Mouse (Mus musculus): ENCODE results near the gene Hsd17b14. TPM values are rescaled to one million over a fixed set of nuclear protein-coding genes. Genes with fewer than 3 reads are reported as not detected.

Gene Hsd17b14
- polyA plus RNA-seq, 1 experiment from 2014 or later = not detected

DNA sequence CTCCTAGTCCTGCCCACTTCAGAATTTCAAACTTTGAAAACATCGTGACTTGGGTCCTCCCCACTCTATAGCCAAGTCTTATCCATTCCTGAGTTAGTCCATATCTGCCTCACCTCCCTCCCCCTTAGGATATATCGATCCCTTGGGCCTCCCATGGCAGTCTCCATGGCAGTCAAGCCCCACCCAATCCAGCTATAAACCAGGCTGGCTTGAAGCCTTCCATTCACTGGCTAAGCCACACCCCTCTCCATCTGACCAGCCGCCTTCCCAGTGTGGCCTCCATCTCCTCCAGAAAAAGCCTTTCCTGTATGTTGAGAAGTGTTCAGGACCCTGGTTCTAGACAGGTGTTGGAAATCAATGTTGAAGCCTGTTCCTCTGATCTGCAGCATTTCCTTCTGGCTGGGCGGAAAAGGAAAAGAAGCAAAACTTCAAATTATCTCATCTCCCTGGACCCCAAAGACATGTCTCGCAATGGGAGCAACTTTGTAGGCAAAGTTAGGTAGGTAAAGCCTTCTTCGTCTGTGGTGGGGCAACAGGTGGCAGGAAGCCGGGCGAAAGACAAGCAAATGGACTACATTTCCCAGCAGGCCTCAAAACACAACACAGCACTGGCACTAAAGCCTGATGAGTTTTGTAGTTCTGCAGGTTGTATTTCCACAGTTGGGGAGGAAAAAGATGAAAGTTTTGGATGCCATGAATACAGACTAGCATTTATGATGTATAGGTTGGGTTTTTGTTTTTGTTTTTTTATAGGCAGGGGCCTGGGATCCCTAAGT is 35.2 kb upstream of the Hsd17b14 start:
- no peak for ATAC-seq (ENCODE audit: low FRiP score)
- H3K9me3 ChIP-seq (ENCODE audit: control insufficient read depth, low read length) = no peaks in the 10 kb centered on the region
- 83% methylated on average over 8 of the region's 8 CpGs for WGBS
- H3K36me3 ChIP-seq (replicated peaks; ENCODE audit: control insufficient read depth, insufficient read depth) = 0 out of 2 replicates have a peak, but pooled peaks cover 5% of the 10 kb centered on the region
- H3K9ac ChIP-seq = no peak overlapping the region
- H3K27me3 ChIP-seq (ENCODE audit: control insufficient read depth, insufficient read depth, low read length) = no peaks in the 10 kb centered on the region
- no peak overlapping the region for H3K4me2 ChIP-seq (replicated peaks)
- DNase-seq (ENCODE audit: low spot score) = no peak
- no peak overlapping the region for H3K27ac ChIP-seq
- peaks cover 11% of the 10 kb centered on the region; the same call in 1 of the 2 replicates for H3K4me1 ChIP-seq (replicated peaks; ENCODE audit: control insufficient read depth, insufficient read depth, low read length)
- no peak overlapping the region for H3K4me3 ChIP-seq (replicated peaks; ENCODE audit: low read length)

DNA sequence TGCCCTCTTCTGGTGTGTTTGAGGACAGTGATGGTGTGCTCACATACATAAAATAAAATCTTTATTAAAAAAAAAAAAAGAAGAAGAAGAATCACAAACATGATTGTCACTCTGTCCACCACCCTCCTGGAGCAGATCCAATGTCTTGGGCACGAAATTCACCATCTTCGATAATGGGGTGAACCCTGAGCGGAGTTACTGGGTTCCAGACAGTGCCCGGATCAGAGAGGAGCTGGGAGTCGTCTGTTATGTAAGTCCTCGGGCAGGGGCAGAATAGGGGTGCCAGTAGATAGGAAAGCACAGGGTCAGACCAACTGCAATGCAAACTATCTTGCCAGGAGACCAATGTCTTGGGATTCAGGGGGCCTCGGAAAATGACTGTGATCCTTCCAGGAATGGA is 34.1 kb upstream of the Hsd17b14 start:
- H3K4me1 ChIP-seq (replicated peaks; ENCODE audit: control insufficient read depth, insufficient read depth, low read length) = peaks cover 20% of the 10 kb centered on the region
- no peaks in the 10 kb centered on the region for H3K27me3 ChIP-seq (ENCODE audit: control insufficient read depth, insufficient read depth, low read length)
- no peak overlapping the region for H3K4me3 ChIP-seq (replicated peaks; ENCODE audit: low read length)
- no peak overlapping the region for H3K4me2 ChIP-seq (replicated peaks)
- WGBS = 95% methylated on average over 7 of the region's 7 CpGs
- 0 out of 2 replicates have a peak, but pooled peaks cover 5% of the 10 kb centered on the region for H3K36me3 ChIP-seq (replicated peaks; ENCODE audit: control insufficient read depth, insufficient read depth)
- H3K9ac ChIP-seq = no peak overlapping the region
- H3K9me3 ChIP-seq (ENCODE audit: control insufficient read depth, low read length) = no peaks in the 10 kb centered on the region
- DNase-seq (ENCODE audit: low spot score) (no peak), ATAC-seq (ENCODE audit: low FRiP score) (no peak)
- H3K27ac ChIP-seq = no peak overlapping the region

DNA sequence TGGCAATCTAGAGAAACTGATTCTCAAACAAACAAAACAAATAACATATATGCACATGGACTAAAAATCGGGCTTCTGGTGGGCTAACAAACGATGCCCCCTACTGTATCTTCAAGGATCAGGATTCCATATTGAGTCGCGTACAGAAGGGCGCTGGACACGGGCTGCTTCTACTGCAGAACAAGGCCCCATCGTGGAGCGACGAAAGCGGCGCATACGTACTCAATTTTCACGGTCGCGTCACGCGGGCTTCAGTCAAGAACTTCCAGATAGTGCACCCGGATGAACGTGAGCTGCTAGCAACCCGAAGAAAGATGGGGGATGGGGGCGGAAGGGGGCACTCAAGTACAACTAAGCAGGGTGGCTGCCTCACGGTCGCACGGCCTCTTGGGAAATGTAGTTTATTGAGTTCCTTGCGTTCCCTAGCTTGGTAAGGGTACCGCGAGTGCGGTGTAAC is 32.9 kb upstream of the Hsd17b14 start:
- 0 out of 2 replicates have a peak, but pooled peaks cover 5% of the 10 kb centered on the region for H3K36me3 ChIP-seq (replicated peaks; ENCODE audit: control insufficient read depth, insufficient read depth)
- H3K9ac ChIP-seq = peak overlapping the region; percentile 64
- under 1% methylated on average over 28 of the region's 28 CpGs for WGBS
- ATAC-seq (ENCODE audit: low FRiP score) (peak; percentile 73), DNase-seq (ENCODE audit: low spot score) (peak; percentile 90)
- peaks cover 21% of the 10 kb centered on the region for H3K4me1 ChIP-seq (replicated peaks; ENCODE audit: control insufficient read depth, insufficient read depth, low read length)
- peak overlapping the region; percentile 42 for H3K4me3 ChIP-seq (replicated peaks; ENCODE audit: low read length)
- H3K4me2 ChIP-seq (replicated peaks) = peak overlapping the region; percentile 55
- peak overlapping the region; percentile 86 for H3K27ac ChIP-seq
- no peaks in the 10 kb centered on the region for H3K27me3 ChIP-seq (ENCODE audit: control insufficient read depth, insufficient read depth, low read length)
- H3K9me3 ChIP-seq (ENCODE audit: control insufficient read depth, low read length) = no peaks in the 10 kb centered on the region

DNA sequence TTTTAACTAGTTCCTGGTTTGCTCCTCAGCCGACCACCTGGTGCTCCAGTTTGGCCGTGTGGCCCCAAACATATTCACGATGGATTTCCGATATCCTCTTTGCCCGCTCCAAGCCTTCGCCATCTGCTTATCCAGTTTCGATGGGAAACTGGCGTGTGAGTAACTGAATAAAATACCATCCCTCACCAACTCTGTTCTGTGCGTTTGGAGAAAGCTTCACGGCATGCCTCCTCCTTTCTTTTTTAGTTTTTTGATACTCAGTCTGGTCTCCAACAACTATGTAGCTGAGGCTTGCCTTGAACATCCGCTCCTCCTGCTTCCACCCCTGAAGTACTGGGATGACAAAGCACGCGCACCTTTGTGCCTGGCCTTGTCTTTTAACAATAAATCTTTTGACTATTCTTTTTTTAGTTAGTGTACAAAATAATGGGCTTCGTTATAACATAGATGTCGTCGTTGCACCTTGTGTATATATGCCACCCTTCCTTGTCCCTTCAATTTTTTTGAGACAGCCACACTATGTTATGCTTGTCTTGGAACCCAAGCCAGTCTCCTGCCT is 32.4 kb upstream of the Hsd17b14 start:
- H3K4me2 ChIP-seq (replicated peaks) = peak overlapping the region; percentile 55
- H3K27ac ChIP-seq = no peak overlapping the region; the same call in 1 of the 2 replicates
- peak overlapping the region; percentile 64 for H3K9ac ChIP-seq
- 57% methylated on average over 16 of the region's 16 CpGs for WGBS
- DNase-seq (ENCODE audit: low spot score) = no peak
- ATAC-seq (ENCODE audit: low FRiP score) = no peak
- no peaks in the 10 kb centered on the region for H3K27me3 ChIP-seq (ENCODE audit: control insufficient read depth, insufficient read depth, low read length)
- H3K36me3 ChIP-seq (replicated peaks; ENCODE audit: control insufficient read depth, insufficient read depth) = 0 out of 2 replicates have a peak, but pooled peaks cover 5% of the 10 kb centered on the region
- H3K4me3 ChIP-seq (replicated peaks; ENCODE audit: low read length) = peak overlapping the region; percentile 42
- no peaks in the 10 kb centered on the region for H3K9me3 ChIP-seq (ENCODE audit: control insufficient read depth, low read length)
- H3K4me1 ChIP-seq (replicated peaks; ENCODE audit: control insufficient read depth, insufficient read depth, low read length) = peaks cover 21% of the 10 kb centered on the region

DNA sequence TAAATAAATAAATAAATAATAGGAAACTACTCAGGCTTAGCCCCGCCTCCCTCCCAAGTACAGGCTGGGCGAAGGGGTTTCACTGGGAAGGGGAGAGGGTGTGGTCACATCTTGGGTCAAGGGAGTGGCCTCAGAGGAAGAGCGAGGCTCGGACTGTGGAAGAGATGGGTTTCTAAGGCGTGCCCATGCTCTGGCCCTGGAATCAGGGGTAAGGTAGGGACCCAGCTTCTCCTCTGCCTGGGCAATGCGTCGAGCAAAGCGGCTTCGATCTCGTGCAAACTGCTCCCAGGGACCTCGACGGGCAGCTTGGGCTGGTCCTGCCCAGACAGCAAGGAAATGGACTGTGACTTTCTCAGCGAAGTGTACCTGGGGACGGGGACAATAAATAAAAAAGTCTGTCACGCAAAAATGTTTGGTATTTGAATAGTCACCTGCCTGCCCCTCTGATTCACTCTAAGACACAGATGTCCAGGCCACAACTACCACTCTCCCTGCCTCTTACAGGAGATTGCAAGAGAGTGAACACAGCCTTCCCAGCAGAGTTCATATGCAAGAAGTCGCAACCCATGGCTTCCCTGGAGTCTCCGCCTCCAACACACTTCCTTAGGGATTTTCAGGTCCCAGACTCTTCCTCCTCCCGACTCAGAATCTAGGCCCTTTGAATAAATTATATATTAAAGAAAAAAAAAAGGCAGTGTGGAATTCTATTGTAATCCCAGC is 31.6 kb upstream of the Hsd17b14 start:
- no peak for ATAC-seq (ENCODE audit: low FRiP score)
- H3K36me3 ChIP-seq (replicated peaks; ENCODE audit: control insufficient read depth, insufficient read depth) = 0 out of 2 replicates have a peak, but pooled peaks cover 5% of the 10 kb centered on the region
- no peaks in the 10 kb centered on the region for H3K27me3 ChIP-seq (ENCODE audit: control insufficient read depth, insufficient read depth, low read length)
- no peak overlapping the region for H3K9ac ChIP-seq
- no peaks in the 10 kb centered on the region for H3K9me3 ChIP-seq (ENCODE audit: control insufficient read depth, low read length)
- peaks cover 21% of the 10 kb centered on the region for H3K4me1 ChIP-seq (replicated peaks; ENCODE audit: control insufficient read depth, insufficient read depth, low read length)
- H3K4me2 ChIP-seq (replicated peaks) = peak overlapping the region; percentile 12
- no peak overlapping the region for H3K4me3 ChIP-seq (replicated peaks; ENCODE audit: low read length)
- no peak for DNase-seq (ENCODE audit: low spot score)
- no peak overlapping the region for H3K27ac ChIP-seq
- 72% methylated on average over 18 of the region's 18 CpGs for WGBS

DNA sequence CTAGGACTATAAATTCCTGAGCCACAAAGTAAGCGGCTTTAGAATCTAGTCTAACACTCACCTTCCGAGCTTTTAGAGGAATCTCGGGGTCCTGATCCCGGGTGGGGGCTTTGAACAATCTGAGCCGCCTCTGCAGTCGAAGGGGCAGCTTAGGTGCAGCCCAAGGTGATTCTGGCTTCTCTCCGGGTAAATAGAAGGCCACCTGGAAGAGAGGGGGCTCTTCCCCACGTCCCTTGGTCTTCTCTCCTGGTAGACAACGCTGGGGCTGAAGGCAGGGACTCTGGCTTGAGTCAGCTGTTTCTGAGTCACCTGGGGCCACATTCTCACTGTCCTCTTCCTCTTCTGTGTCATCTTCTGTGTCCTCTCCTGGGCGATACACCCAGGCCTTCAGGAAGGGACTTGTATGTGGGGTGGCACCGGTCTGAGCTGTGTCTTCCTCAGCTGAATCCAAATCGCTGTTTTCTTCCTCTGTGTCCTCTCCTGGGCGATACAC is 31.0 kb upstream of the Hsd17b14 start:
- H3K27ac ChIP-seq = no peak overlapping the region
- H3K9ac ChIP-seq = no peak overlapping the region
- ATAC-seq (ENCODE audit: low FRiP score) = no peak
- H3K4me2 ChIP-seq (replicated peaks) = peak overlapping the region; percentile 12
- H3K27me3 ChIP-seq (ENCODE audit: control insufficient read depth, insufficient read depth, low read length) = no peaks in the 10 kb centered on the region
- no peaks in the 10 kb centered on the region for H3K9me3 ChIP-seq (ENCODE audit: control insufficient read depth, low read length)
- 89% methylated on average over 13 of the region's 13 CpGs for WGBS
- H3K4me3 ChIP-seq (replicated peaks; ENCODE audit: low read length) = no peak overlapping the region
- peaks cover 21% of the 10 kb centered on the region for H3K4me1 ChIP-seq (replicated peaks; ENCODE audit: control insufficient read depth, insufficient read depth, low read length)
- DNase-seq (ENCODE audit: low spot score) = no peak
- 0 out of 2 replicates have a peak, but pooled peaks cover 5% of the 10 kb centered on the region for H3K36me3 ChIP-seq (replicated peaks; ENCODE audit: control insufficient read depth, insufficient read depth)

DNA sequence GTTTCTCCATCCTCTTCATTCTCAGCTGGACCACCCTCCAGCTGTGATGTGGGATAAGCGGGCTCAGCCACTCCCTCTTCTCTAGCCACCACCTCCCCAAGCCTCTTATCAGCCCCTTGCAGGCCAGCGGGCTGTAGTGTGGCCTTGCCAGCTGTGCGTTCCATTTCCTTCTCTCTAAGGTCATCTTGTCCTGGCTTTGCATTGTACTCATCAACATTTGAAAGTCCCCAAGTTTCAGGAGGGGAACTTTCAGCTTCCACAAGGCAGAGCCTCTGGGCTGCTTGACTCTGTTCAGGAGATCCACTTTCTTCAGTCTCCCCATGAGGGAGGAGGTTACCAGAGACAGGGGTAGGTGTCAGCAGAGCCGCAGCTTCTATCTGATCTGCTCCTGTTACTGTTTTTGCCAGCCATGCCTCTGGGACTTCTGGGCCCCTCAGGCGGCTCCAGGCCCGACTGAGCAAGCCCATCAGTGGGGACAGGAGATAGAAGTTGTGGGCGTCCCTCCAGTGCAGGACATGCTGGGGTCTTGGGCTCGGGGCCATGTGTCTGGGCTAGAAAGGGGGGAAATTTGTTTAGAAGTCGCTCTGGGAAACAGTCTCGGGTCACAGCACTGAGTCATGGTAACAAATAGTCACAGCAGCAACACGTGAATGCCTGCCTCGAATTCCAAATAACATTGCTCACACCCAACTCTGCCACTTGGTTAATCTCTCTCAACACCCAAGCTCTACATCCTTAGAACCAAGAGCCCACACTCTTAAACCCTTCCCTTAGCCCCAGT is 29.7 kb upstream of the Hsd17b14 start:
- no peaks in the 10 kb centered on the region for H3K27me3 ChIP-seq (ENCODE audit: control insufficient read depth, insufficient read depth, low read length)
- H3K9ac ChIP-seq = peak overlapping the region; percentile 77
- peak overlapping the region; percentile 83 for H3K27ac ChIP-seq
- H3K9me3 ChIP-seq (ENCODE audit: control insufficient read depth, low read length) = no peaks in the 10 kb centered on the region
- 0 out of 2 replicates have a peak, but pooled peaks cover 5% of the 10 kb centered on the region for H3K36me3 ChIP-seq (replicated peaks; ENCODE audit: control insufficient read depth, insufficient read depth)
- WGBS = 35% methylated on average over 12 of the region's 12 CpGs
- no peak for ATAC-seq (ENCODE audit: low FRiP score)
- peak overlapping the region; percentile 63 for H3K4me3 ChIP-seq (replicated peaks; ENCODE audit: low read length)
- no peak for DNase-seq (ENCODE audit: low spot score)
- H3K4me2 ChIP-seq (replicated peaks) = peak overlapping the region; percentile 73
- peaks cover 21% of the 10 kb centered on the region for H3K4me1 ChIP-seq (replicated peaks; ENCODE audit: control insufficient read depth, insufficient read depth, low read length)

DNA sequence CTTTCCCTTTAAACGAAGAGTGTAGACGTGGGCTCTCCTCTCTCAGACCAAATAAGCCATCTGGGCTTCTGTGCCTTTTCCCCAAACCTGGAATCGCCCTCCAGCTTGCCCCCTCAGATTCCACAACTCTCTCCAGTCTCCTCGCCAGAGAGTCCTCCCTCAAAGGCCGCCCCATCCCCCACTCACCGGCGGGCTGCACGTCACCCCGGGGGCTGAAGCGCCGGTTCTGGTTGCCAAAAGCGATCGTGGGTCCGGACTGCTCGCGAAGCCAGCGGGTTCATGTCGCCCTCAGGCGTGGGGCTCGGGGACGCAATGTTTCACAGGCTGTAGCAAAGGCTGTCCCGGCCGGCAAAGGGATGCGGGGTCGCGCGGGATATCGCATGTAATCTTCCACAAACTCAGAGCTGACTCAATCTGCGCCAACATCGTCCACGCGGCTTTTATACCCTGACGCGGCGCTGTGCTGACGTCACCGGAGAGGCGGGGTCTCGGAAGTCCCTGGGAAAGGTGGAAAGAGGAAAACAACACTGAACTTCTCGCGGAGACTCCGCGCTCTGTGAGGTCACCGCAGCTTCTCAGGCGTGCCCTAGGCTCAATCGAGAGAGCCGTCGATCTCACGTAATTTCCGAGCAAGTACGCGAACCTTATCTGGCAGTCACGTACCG is 28.8 kb upstream of the Hsd17b14 start, which contains the start of the genes Ppp1r15a and Plekha4:
Gene Ppp1r15a, minus strand, starts transcription at position 460 of the 665 bp plus-strand sequence.
Gene Plekha4, plus strand, starts transcription at position 522 of the 665 bp plus-strand sequence.
- ATAC-seq (ENCODE audit: low FRiP score) (peak; percentile 83), DNase-seq (ENCODE audit: low spot score) (peak; percentile 96)
- Histone ChIP-seq H3K9me3 (ENCODE audit: control insufficient read depth, low read length) (no peaks in the 10 kb centered on the region), H3K27me3 (ENCODE audit: control insufficient read depth, insufficient read depth, low read length) (no peaks in the 10 kb centered on the region), H3K4me3 (replicated peaks; ENCODE audit: low read length) (peak within 1 kb of the TSS; percentile 63), H3K36me3 (replicated peaks; ENCODE audit: control insufficient read depth, insufficient read depth) (0 out of 2 replicates have a peak, but pooled peaks cover 5% of the 10 kb centered on the region), H3K9ac (peak within 1 kb of the TSS; percentile 77), H3K27ac (peak within 1 kb of the TSS; percentile 83), H3K4me2 (replicated peaks) (peak within 1 kb of the TSS; percentile 73), H3K4me1 (replicated peaks; ENCODE audit: control insufficient read depth, insufficient read depth, low read length) (peaks cover 21% of the 10 kb centered on the region)
- WGBS = under 1% methylated on average over 54 of the region's 54 CpGs
